Mouse (Mus musculus) liver, embryonic 14.5 days (tissue): ENCODE results near the gene Evl. TPM values are rescaled to one million over a fixed set of nuclear protein-coding genes. Genes with fewer than 3 reads are reported as not detected.
A peak's percentile ranks its signal among the peaks of the same experiment; 100 is the strongest.

Experiments used
- ATAC-seq: fragments of 200-750 bp; cut with Nextera tagmentation; 2 replicates; pipeline ENCODE4 v1.8.0; 2017; ENCODE audit warnings: moderate number of reproducible peaks, mild to moderate bottlenecking, moderate library complexity; ENCODE audit not compliant: insufficient read depth
- DNase-seq, 3 experiments: peaks; one replicate each; pipeline ENCODE4 v3.0.0-alpha.2; 2012 to 2013; ENCODE audit warnings: low read depth in 3 of 3, low spot score in 3 of 3
- H3K27ac ChIP-seq: fragments of 300-500 bp; sonication (generic); 2 replicates; pipeline ENCODE4 v1.5.1; 2014; ENCODE audit warnings: moderate library complexity, mild to moderate bottlenecking, control low read depth, inconsistent platforms
- H3K27me3 ChIP-seq: fragments of 300-500 bp; sonication (generic); 2 replicates; pipeline ENCODE4 v1.6.1; 2014; ENCODE audit warnings: mild to moderate bottlenecking, low read length, moderate library complexity; ENCODE audit not compliant: control insufficient read depth, insufficient read depth
- H3K36me3 ChIP-seq: fragments of 300-500 bp; sonication (generic); replicated peaks from 2 replicates; pipeline ENCODE4 v1.6.1; 2014; ENCODE audit warnings: low read depth; ENCODE audit not compliant: control insufficient read depth, insufficient read depth
- H3K4me1 ChIP-seq, 2 experiments: fragments of 200-500 bp in 1 of 2; fragments of 300-500 bp in 1 of 2; sonication (generic) in 1 of 2; replicated peaks; 2 replicates each; pipeline ENCODE4 v1.6.1; 2012 to 2014; ENCODE audit warnings: antibody characterized with exemption in 1 of 2, inconsistent platforms in 1 of 2, low read length in 1 of 2; ENCODE audit not compliant: control insufficient read depth in 2 of 2, insufficient read depth in 2 of 2
- H3K4me2 ChIP-seq: fragments of 300-500 bp; sonication (generic); 2 replicates; pipeline ENCODE4 v1.6.1; 2014; ENCODE audit warnings: low read depth, mild to moderate bottlenecking, control low read depth, moderate library complexity
- H3K4me3 ChIP-seq, 2 experiments: fragments of 200-500 bp in 1 of 2; fragments of 300-500 bp in 1 of 2; sonication (generic) in 1 of 2; 2 replicates each; pipeline ENCODE4 v1.5.1; 2012 to 2014; ENCODE audit warnings: low read depth in 2 of 2, low read length in 2 of 2, mild to moderate bottlenecking in 2 of 2, control low read depth in 1 of 2, inconsistent platforms in 1 of 2, moderate library complexity in 1 of 2; ENCODE audit not compliant: insufficient read depth in 1 of 2
- H3K9ac ChIP-seq: fragments of 300-500 bp; sonication (generic); replicated peaks from 2 replicates; pipeline ENCODE4 v1.6.1; 2014; ENCODE audit warnings: mild to moderate bottlenecking, control low read depth, moderate library complexity
- H3K9me3 ChIP-seq: fragments of 300-500 bp; sonication (generic); 2 replicates; pipeline ENCODE4 v1.6.1; 2016; ENCODE audit warnings: low read length, mixed read lengths; ENCODE audit not compliant: control insufficient read depth
- CTCF ChIP-seq: IDR thresholded peaks from 2 replicates; pipeline ENCODE4 v1.5.1; 2016; ENCODE audit warnings: antibody characterized with exemption, low read depth, control low read depth
- EP300 ChIP-seq: IDR thresholded peaks from 2 replicates; pipeline ENCODE4 v1.6.1; 2016; ENCODE audit warnings: antibody characterized with exemption, low read depth
- WGBS: fragments of 180-500 bp; shearing (Covaris S2); extraction: QIAGEN DNeasy Blood & Tissue Kit; methylation state at CpG from one replicate; pipeline ENCODE4 v1.1.7; 2014; ENCODE audit not compliant: insufficient replicate concordance; 5-methylcytosine and 5-hydroxymethylcytosine counted together
- polyA plus RNA-seq, 2 experiments: library from polyadenylated mRNA; depleted of rRNA in 1 of 2; stranded (reverse) in 1 of 2; unstranded in 1 of 2; fragments of >200 nt; fragmentation: Nextera tagmentation in 1 of 2; extraction: Ambion mirVana in 1 of 2; gene quantifications; 2 replicates each; pipeline versions ENCODE4 v1.2.1 to v1.2.3; 2012 to 2014

Gene Evl
- polyA plus RNA-seq, 2 experiments, result 7.0 to 15.9 TPM

DNA sequence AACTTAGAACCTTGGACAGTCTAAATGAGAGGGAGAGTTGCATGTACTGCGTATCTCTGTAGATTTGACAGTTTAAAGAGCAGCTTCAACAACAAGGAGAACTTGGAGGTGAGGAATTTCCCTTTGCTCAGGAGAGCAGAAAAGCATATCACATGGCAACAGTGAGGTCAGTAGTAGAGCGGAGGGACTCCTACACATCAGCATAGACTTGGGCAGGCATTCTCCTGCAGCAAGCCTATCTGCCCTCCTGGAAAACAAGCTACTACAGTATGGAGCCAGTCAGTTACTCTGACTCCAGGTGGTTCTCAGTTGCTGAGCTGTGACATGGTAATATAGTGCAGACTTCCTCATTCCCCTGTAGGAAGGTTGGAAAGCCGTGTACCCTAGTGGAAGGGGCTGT lies 87.5 kb downstream of the Evl start:
- 67% methylated on average over 3 of the region's 3 CpGs for WGBS
- H3K9me3 ChIP-seq, result no peaks in the 10 kb centered on the region
- ATAC-seq (no peak), DNase-seq (no peak)
- no peak overlapping the region for H3K4me2 ChIP-seq
- no peaks in the 10 kb centered on the region for H3K27me3 ChIP-seq
- peaks cover 0 to 4% of the 10 kb centered on the region in 2 experiments; a peak in 2 of 4 replicates for H3K4me1 ChIP-seq
- H3K27ac ChIP-seq, result no peak overlapping the region
- H3K36me3 ChIP-seq, result no peaks in the 10 kb centered on the region
- H3K9ac ChIP-seq, result no peak overlapping the region
- TF ChIP-seq EP300, result no peak
- TF ChIP-seq CTCF, result no peak
- H3K4me3 ChIP-seq, result no peak overlapping the region

GRCm38 (mm10) chr12:108646234-108646633 lies 91.7 kb downstream of the Evl start:
- Histone ChIP-seq H3K9me3 (no peaks in the 10 kb centered on the region), H3K27me3 (no peaks in the 10 kb centered on the region), H3K4me2 (no peak overlapping the region), H3K36me3 (no peaks in the 10 kb centered on the region), H3K4me3 (no peak overlapping the region), H3K4me1 (no peaks in the 10 kb centered on the region), H3K27ac (no peak overlapping the region), H3K9ac (no peak overlapping the region)
- DNase-seq, result no peak
- ATAC-seq, result no peak
- TF ChIP-seq EP300 (no peak), CTCF (no peak)
- 63% methylated on average over 1 of the region's 1 CpGs for WGBS

DNA sequence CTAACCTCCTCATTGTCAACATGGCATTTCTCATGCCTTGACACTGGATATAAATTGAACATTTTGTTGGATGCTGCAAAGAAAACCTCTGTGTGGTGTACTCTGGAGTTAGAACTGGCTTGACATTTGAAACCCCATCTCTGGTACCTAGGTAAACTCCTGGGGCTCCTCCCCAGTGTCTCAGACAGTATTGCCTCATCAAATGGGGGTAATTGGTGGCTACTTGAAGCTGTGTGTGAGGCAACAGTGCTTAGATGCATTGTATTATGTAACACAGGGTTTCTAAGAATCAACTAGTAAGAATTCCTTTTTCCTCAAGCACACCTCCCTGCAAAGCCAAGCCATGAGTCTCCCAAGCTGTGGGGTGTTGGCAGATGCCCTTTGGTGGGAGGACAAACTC lies 93.3 kb downstream of the Evl start:
- ATAC-seq (no peak), DNase-seq (no peak)
- Histone ChIP-seq H3K9ac (no peak overlapping the region), H3K36me3 (no peaks in the 10 kb centered on the region), H3K4me1 (peaks cover 0 to under 1% of the 10 kb centered on the region in 2 experiments; a peak in 1 of 4 replicates), H3K27ac (no peak overlapping the region), H3K4me3 (no peak overlapping the region), H3K9me3 (no peaks in the 10 kb centered on the region), H3K4me2 (no peak overlapping the region), H3K27me3 (no peaks in the 10 kb centered on the region)
- no peak for TF ChIP-seq CTCF

DNA sequence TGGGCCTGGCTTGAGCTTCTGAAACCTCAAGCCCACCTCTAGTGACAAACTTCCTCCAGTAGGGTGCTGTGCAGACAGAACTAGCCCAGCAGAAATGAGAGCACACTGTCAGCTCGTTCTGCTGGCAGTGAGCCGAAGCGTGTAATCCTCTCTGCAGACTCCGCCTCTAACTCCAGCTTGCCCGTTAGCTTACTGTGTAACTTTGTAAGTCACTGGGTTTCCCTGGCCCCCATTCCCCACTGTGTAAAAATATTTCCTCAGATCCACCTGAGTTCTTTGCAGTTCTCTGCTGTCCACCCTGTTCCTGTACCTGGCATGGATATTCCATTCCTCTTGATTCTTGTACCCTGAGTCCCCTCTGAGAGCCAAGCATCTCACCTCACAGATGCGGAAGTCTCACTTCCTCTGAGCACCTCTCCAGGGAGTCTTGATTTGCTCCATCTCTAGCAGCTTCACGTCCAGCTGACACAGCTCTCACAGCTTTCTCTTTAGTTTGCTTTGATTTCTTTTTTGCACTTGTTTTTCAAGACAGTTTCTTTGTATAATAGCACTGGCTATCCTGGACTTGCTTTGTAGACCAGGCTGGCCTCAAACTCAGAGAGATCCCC lies 96.6 kb downstream of the Evl start:
- H3K36me3 ChIP-seq, result no peaks in the 10 kb centered on the region

GRCm38 (mm10) chr12:108653358-108654335 lies 99.1 kb downstream of the Evl start:
- no peak for DNase-seq
- no peak overlapping the region for H3K27ac ChIP-seq
- peaks cover 0 to 14% of the 10 kb centered on the region in 2 experiments; a peak in 2 of 4 replicates for H3K4me1 ChIP-seq
- H3K9ac ChIP-seq, result no peak overlapping the region
- WGBS, result 18% methylated on average over 11 of the region's 11 CpGs
- no peak overlapping the region for H3K4me2 ChIP-seq
- no peak overlapping the region for H3K4me3 ChIP-seq
- no peaks in the 10 kb centered on the region for H3K9me3 ChIP-seq
- no peak for TF ChIP-seq EP300
- no peak for TF ChIP-seq CTCF
- peak; percentile 49; the same call in 1 of the 2 replicates for ATAC-seq
- H3K27me3 ChIP-seq, result no peaks in the 10 kb centered on the region
- no peaks in the 10 kb centered on the region for H3K36me3 ChIP-seq

More for the DNA sequence above, 96.6 kb downstream of the Evl start:
- DNase-seq (no peak), ATAC-seq (no peak)
- no peak overlapping the region for H3K9ac ChIP-seq
- 60% methylated on average over 7 of the region's 7 CpGs for WGBS
- no peak overlapping the region for H3K27ac ChIP-seq
- H3K4me2 ChIP-seq, result no peak overlapping the region
- peaks cover 0 to 14% of the 10 kb centered on the region in 2 experiments; a peak in 2 of 4 replicates for H3K4me1 ChIP-seq
- H3K9me3 ChIP-seq, result no peaks in the 10 kb centered on the region
- H3K27me3 ChIP-seq, result no peaks in the 10 kb centered on the region
- TF ChIP-seq EP300 (no peak), CTCF (no peak)
- H3K4me3 ChIP-seq, result no peak overlapping the region
